Mouse (Mus musculus) G1E (cell line): ENCODE measurements at regions not wholly inside any gene's neighbourhood (a gene's known extent, or its start where the extent isn't known, plus 50 kb on each side); places are given as distances from the start of the nearest gene placed in this dataset.

ENCODE experiments used
- CTCF ChIP-seq: IDR thresholded peaks from 2 replicates; pipeline ENCODE4 v1.5.1; 2012; ENCODE audit warnings: low read depth, low read length, inconsistent platforms, mixed read lengths
- GATA1 ChIP-seq: IDR thresholded peaks from 2 replicates; pipeline ENCODE4 v1.6.1; 2012; ENCODE audit warnings: borderline replicate concordance, low read length, inconsistent platforms, mixed read lengths
- GATA2 ChIP-seq: IDR thresholded peaks from 2 replicates; pipeline ENCODE4 v1.6.1; 2012; ENCODE audit warnings: low read depth, low read length, inconsistent platforms, borderline replicate concordance
- POLR2AphosphoS5 ChIP-seq: IDR thresholded peaks from 2 replicates; pipeline ENCODE4 v1.6.1; 2012; ENCODE audit warnings: low read depth, low read length, inconsistent platforms; ENCODE audit not compliant: insufficient replicate concordance
- TAL1 ChIP-seq: conservative IDR thresholded peaks from 2 replicates; pipeline ENCODE4 v1.6.1; 2012; ENCODE audit warnings: low read depth, low read length, inconsistent platforms, mixed read lengths

- TF ChIP-seq CTCF (no peak), GATA1 (no peak), TAL1 (no peak), POLR2AphosphoS5 (no peak), GATA2 (no peak)
Measured at GRCm38 (mm10) chr1:154956625-154957031, 72.3 kb upstream of the Cacna1e start.
